Mouse (Mus musculus) kidney, postnatal 0 days (tissue): ENCODE measurements around the gene Nmt1. TPM values are rescaled to one million over a fixed set of nuclear protein-coding genes. Genes with fewer than 3 reads are reported as not detected.
A peak's percentile ranks its signal among the peaks of the same experiment; 100 is the strongest.

Experiments used
- ATAC-seq: fragments of 200-750 bp; cut with Nextera tagmentation; replicated peaks from 2 replicates; pipeline ENCODE4 v1.8.0; 2017; ENCODE audit warnings: low read depth, moderate number of reproducible peaks, moderate TSS enrichment, moderate library complexity; ENCODE audit not compliant: low FRiP score
- DNase-seq: peaks from one replicate; pipeline ENCODE4 v3.0.0-alpha.2; 2016; ENCODE audit warnings: low spot score
- H3K27ac ChIP-seq: fragments of 300-500 bp; sonication (generic); 2 replicates; pipeline ENCODE4 v1.5.1; 2014; ENCODE audit warnings: mild to moderate bottlenecking
- H3K27me3 ChIP-seq: fragments of 300-500 bp; sonication (generic); 2 replicates; pipeline ENCODE4 v1.6.1; 2014; ENCODE audit warnings: low read length, mixed read lengths; ENCODE audit not compliant: insufficient read depth
- H3K36me3 ChIP-seq: fragments of 300-500 bp; sonication (generic); 2 replicates; pipeline ENCODE4 v1.6.1; 2014; ENCODE audit warnings: low read length, mixed read lengths; ENCODE audit not compliant: insufficient read depth
- H3K4me1 ChIP-seq: fragments of 300-500 bp; sonication (generic); replicated peaks from 2 replicates; pipeline ENCODE4 v1.6.1; 2014; ENCODE audit warnings: antibody characterized with exemption, low read length, mixed read lengths; ENCODE audit not compliant: insufficient read depth
- H3K4me2 ChIP-seq: fragments of 300-500 bp; sonication (generic); 2 replicates; pipeline ENCODE4 v1.6.1; 2014; ENCODE audit warnings: mild to moderate bottlenecking, low read length, moderate library complexity, mixed read lengths
- H3K4me3 ChIP-seq: fragments of 300-500 bp; sonication (generic); replicated peaks from 2 replicates; pipeline ENCODE4 v1.5.1; 2014; ENCODE audit warnings: low read depth, low read length
- H3K9ac ChIP-seq: fragments of 300-500 bp; sonication (generic); 2 replicates; pipeline ENCODE4 v1.6.1; 2014; ENCODE audit warnings: low read depth, low read length
- H3K9me3 ChIP-seq: fragments of 300-500 bp; sonication (generic); replicated peaks from 2 replicates; pipeline ENCODE4 v1.6.1; 2016; ENCODE audit warnings: low read length, inconsistent platforms, mixed read lengths
- CTCF ChIP-seq: IDR thresholded peaks from 2 replicates; pipeline ENCODE4 v1.5.1; 2016; ENCODE audit warnings: antibody characterized with exemption, low read depth, mild to moderate bottlenecking, moderate library complexity
- WGBS: fragments of 180-500 bp; shearing (Covaris S2); extraction: QIAGEN DNeasy Blood & Tissue Kit; methylation state at CpG from one replicate; pipeline ENCODE4 v1.1.7; 2014; 5-methylcytosine and 5-hydroxymethylcytosine counted together
- polyA plus RNA-seq: library from polyadenylated mRNA; unstranded; fragments of >200 nt; fragmentation: Nextera tagmentation; extraction: Ambion mirVana; gene quantifications from 2 replicates; pipeline ENCODE4 v1.2.1, GENCODE M21; 2015

Gene Nmt1
- polyA plus RNA-seq, 1 experiment from 2014 or later, result 60.3 TPM

GRCm38 (mm10) chr11:103003210-103003609 is 24.8 kb upstream of the Nmt1 start:
- Histone ChIP-seq H3K9ac (no peak overlapping the region), H3K9me3 (no peaks in the 10 kb centered on the region), H3K36me3 (peaks cover 13% of the 10 kb centered on the region; the same call in 1 of the 2 replicates), H3K4me1 (0 out of 2 replicates have a peak, but pooled peaks cover 5% of the 10 kb centered on the region), H3K27ac (no peak overlapping the region), H3K4me3 (no peak overlapping the region), H3K27me3 (no peaks in the 10 kb centered on the region), H3K4me2 (no peak overlapping the region)
- 35% methylated on average over 5 of the region's 5 CpGs for WGBS
- DNase-seq, result peak; percentile 91
- ATAC-seq, result peak; percentile 66
- no peak for TF ChIP-seq CTCF

DNA sequence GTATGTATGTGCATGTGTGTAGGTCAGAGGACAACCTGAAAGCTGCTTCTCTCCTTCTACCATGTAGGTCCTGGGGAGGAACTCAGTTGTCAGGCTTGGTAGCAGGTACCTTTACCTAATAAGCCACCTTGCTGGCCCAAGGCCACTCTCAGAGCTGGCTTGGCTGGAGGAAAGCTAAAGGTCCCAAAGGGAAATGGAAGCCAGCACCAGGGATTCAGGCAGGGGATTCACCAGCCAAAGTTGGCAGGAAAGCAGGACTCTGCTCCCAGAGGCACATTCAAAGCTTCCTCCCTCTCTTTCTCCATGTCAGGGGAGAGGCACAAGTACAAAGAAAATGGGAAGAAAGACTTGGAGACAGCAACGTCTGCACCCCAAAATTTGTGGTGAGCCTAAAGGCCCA is 23.1 kb upstream of the Nmt1 start:
- Histone ChIP-seq H3K4me3 (no peak overlapping the region), H3K4me2 (no peak overlapping the region), H3K9ac (no peak overlapping the region), H3K27ac (no peak overlapping the region), H3K9me3 (no peaks in the 10 kb centered on the region), H3K27me3 (no peaks in the 10 kb centered on the region), H3K36me3 (no peaks in the 10 kb centered on the region), H3K4me1 (0 out of 2 replicates have a peak, but pooled peaks cover 5% of the 10 kb centered on the region)
- ATAC-seq, result no peak
- DNase-seq, result no peak
- 93% methylated on average over 1 of the region's 1 CpGs for WGBS
- no peak for TF ChIP-seq CTCF

GRCm38 (mm10) chr11:103005254-103005981 is 22.6 kb upstream of the Nmt1 start:
- H3K9me3 ChIP-seq, result no peaks in the 10 kb centered on the region
- WGBS, result 71% methylated on average over 11 of the region's 11 CpGs
- 0 out of 2 replicates have a peak, but pooled peaks cover 5% of the 10 kb centered on the region for H3K4me1 ChIP-seq
- no peak for TF ChIP-seq CTCF
- H3K4me2 ChIP-seq, result no peak overlapping the region
- DNase-seq, result no peak
- H3K36me3 ChIP-seq, result no peaks in the 10 kb centered on the region
- ATAC-seq, result no peak
- H3K27me3 ChIP-seq, result no peaks in the 10 kb centered on the region
- H3K4me3 ChIP-seq, result no peak overlapping the region
- no peak overlapping the region for H3K9ac ChIP-seq
- H3K27ac ChIP-seq, result no peak overlapping the region

DNA sequence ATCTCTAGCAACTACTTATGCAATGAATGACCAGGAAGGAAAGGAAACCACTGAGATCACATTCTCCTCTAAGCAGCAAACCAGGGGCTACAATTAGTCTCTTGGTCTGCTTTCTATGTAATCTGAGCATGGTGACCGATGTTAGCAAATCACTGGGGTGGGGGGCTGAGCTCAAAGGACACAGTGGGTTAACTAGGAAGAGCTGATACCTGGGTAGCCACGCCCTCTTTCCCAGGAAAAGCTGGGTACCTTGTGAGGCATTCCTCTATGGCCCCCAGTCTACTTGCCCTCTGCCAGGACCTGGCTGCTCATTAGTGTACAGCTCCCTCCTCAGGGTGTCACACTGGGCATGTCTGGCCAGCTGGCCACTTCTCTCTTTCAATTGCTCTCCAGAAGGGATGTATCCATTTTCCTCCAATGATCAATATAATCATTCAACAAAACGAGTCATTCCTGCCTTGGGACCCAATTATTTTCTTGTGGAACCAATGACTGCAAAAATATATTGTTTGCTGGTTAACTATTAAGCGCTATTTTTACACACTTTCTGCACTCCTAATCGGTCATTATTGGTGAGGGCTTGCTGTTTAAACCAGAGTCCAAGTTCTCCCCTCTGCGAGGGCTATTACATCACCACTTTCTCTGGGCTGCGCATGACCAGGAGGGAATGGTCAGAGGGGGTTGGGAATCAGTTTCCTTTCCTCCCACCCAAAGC is 21.5 kb upstream of the Nmt1 start:
- 73% methylated on average over 7 of the region's 7 CpGs for WGBS
- H3K4me1 ChIP-seq, result 0 out of 2 replicates have a peak, but pooled peaks cover 5% of the 10 kb centered on the region
- no peak for DNase-seq
- H3K36me3 ChIP-seq, result no peaks in the 10 kb centered on the region
- TF ChIP-seq CTCF, result no peak
- no peak for ATAC-seq
- no peak overlapping the region for H3K4me3 ChIP-seq
- H3K27ac ChIP-seq, result no peak overlapping the region
- no peaks in the 10 kb centered on the region for H3K27me3 ChIP-seq
- H3K4me2 ChIP-seq, result no peak overlapping the region
- H3K9ac ChIP-seq, result no peak overlapping the region
- no peaks in the 10 kb centered on the region for H3K9me3 ChIP-seq

DNA sequence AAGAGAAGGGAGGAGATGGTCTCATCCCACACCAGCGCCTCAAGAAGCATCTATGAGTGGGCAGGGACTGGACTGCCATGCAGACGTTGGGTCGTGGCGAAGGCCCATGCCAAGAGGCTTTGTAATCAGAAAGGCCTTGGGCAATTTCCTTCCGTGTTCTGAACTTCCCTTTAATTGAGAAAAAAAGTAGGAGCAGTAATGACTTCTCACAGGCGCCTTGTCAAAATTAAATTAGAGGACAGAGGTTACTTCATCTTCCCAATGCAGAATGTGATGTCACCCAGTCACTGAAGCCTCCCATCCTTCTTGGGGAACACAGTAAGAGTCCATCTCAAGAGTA is 21.0 kb upstream of the Nmt1 start:
- Histone ChIP-seq H3K27ac (no peak overlapping the region), H3K4me2 (no peak overlapping the region), H3K4me3 (no peak overlapping the region), H3K9me3 (no peaks in the 10 kb centered on the region), H3K36me3 (no peaks in the 10 kb centered on the region), H3K4me1 (0 out of 2 replicates have a peak, but pooled peaks cover 5% of the 10 kb centered on the region), H3K27me3 (no peaks in the 10 kb centered on the region), H3K9ac (no peak overlapping the region)
- 65% methylated on average over 6 of the region's 6 CpGs for WGBS
- TF ChIP-seq CTCF, result no peak
- ATAC-seq (no peak), DNase-seq (no peak)

DNA sequence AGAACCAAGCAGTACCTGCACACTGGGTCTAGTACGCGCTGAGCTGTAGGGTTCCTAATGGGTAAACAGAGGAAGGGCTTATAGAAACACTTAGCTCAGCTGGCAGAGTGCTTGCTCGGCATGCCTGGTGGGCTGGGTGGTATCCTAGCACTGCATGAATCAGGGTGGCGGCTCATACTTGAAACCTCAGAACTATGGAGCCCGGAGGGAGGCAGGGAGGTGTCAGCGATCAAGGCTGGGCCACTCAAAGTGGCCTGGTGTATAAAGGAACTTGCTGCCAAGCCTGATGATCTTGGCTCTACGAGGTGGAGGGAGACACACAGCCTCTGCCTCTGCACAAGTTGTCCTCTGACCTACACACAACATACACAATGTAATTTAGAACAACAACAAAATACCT is 19.4 kb upstream of the Nmt1 start:
- 84% methylated on average over 7 of the region's 7 CpGs for WGBS
- no peaks in the 10 kb centered on the region for H3K9me3 ChIP-seq
- no peak for TF ChIP-seq CTCF
- H3K4me3 ChIP-seq, result no peak overlapping the region
- H3K4me2 ChIP-seq, result no peak overlapping the region
- DNase-seq (no peak), ATAC-seq (no peak; the same call in 1 of the 2 replicates)
- 0 out of 2 replicates have a peak, but pooled peaks cover 5% of the 10 kb centered on the region for H3K4me1 ChIP-seq
- H3K27ac ChIP-seq, result no peak overlapping the region
- H3K9ac ChIP-seq, result no peak overlapping the region
- H3K36me3 ChIP-seq, result no peaks in the 10 kb centered on the region
- no peaks in the 10 kb centered on the region for H3K27me3 ChIP-seq
